Mouse (Mus musculus): ENCODE measurements at regions not wholly inside any gene's neighbourhood (a gene's known extent, or its start where the extent isn't known, plus 50 kb on each side); places are given as distances from the start of the nearest gene placed in this dataset.

GRCm38 (mm10) chr9:14028056-14028455, 200.5 kb downstream of the Fam76b start:
- Histone ChIP-seq H3K4me2 (ENCODE audit: low read depth, low read length) (no peak overlapping the region), H3K4me3 (ENCODE audit: low read depth, low read length) (no peak overlapping the region), H3K27me3 (ENCODE audit: control insufficient read depth, insufficient read depth, low read length) (no peaks in the 10 kb centered on the region), H3K27ac (ENCODE audit: low read depth, low read length) (no peak overlapping the region), H3K36me3 (ENCODE audit: control insufficient read depth, insufficient read depth, low read length) (no peaks in the 10 kb centered on the region), H3K9me3 (ENCODE audit: control insufficient read depth, low read length) (no peaks in the 10 kb centered on the region), H3K4me1 (ENCODE audit: control insufficient read depth, insufficient read depth, low read length) (no peaks in the 10 kb centered on the region), H3K9ac (replicated peaks; ENCODE audit: low read depth, low read length) (no peak overlapping the region)
- WGBS, result 74% methylated on average over 5 of the region's 5 CpGs
- no peak for ATAC-seq (ENCODE audit: low read depth)

DNA sequence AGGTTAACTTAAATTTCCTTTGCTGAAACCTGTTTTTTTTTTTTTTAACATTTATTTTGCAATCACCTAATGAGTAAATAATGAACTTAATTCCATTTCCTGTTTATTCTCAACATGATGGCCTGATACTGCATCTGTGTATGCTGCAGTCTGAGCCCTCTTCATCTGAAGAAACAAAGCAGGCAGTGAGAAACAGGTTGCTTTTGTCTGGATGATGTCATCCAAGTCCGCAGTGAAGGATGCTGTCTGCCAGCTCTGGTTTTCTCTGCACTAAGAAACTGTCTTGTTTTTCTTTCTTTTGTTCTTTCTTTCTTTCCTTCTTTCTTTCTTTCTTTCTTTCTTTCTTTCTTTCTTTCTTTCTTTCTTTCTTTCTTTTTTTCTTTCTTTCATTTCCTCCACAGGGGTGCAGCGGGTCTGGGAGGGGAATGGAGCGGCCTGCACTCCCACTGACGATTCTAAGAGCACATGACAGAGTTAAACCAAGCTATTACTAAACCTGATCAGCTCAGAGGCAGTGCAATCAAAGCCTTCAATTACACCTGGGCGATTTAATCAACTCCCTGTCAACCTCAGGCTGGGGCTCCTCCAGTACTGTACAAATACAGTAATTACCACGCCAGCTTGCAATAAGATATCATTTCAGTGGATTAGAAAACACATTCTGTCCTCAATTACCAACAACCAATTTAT, 204.0 kb downstream of the Fam76b start:
- ATAC-seq (ENCODE audit: low read depth), result peak; percentile 93
- Histone ChIP-seq H3K9ac (replicated peaks; ENCODE audit: low read depth, low read length) (no peak overlapping the region), H3K27ac (ENCODE audit: low read depth, low read length) (peak overlapping the region; percentile 50), H3K27me3 (ENCODE audit: control insufficient read depth, insufficient read depth, low read length) (no peaks in the 10 kb centered on the region), H3K36me3 (ENCODE audit: control insufficient read depth, insufficient read depth, low read length) (no peaks in the 10 kb centered on the region), H3K4me1 (ENCODE audit: control insufficient read depth, insufficient read depth, low read length) (no peaks in the 10 kb centered on the region), H3K4me3 (ENCODE audit: low read depth, low read length) (no peak overlapping the region), H3K4me2 (ENCODE audit: low read depth, low read length) (no peak overlapping the region), H3K9me3 (ENCODE audit: control insufficient read depth, low read length) (no peaks in the 10 kb centered on the region)
- 38% methylated on average over 6 of the region's 6 CpGs for WGBS

- Histone ChIP-seq H3K4me3 (ENCODE audit: low read depth, low read length) (no peak overlapping the region), H3K27ac (ENCODE audit: low read depth, low read length) (peak overlapping the region; percentile 50), H3K27me3 (ENCODE audit: control insufficient read depth, insufficient read depth, low read length) (no peaks in the 10 kb centered on the region), H3K9me3 (ENCODE audit: control insufficient read depth, low read length) (no peaks in the 10 kb centered on the region), H3K9ac (replicated peaks; ENCODE audit: low read depth, low read length) (no peak overlapping the region), H3K4me2 (ENCODE audit: low read depth, low read length) (no peak overlapping the region), H3K36me3 (ENCODE audit: control insufficient read depth, insufficient read depth, low read length) (no peaks in the 10 kb centered on the region), H3K4me1 (ENCODE audit: control insufficient read depth, insufficient read depth, low read length) (no peaks in the 10 kb centered on the region)
- 44% methylated on average over 1 of the region's 1 CpGs for WGBS
- ATAC-seq (ENCODE audit: low read depth), result peak; percentile 82
Measured at GRCm38 (mm10) chr9:14032048-14032362, 204.5 kb downstream of the Fam76b start.

- H3K36me3 ChIP-seq (ENCODE audit: control insufficient read depth, insufficient read depth, low read length), result no peaks in the 10 kb centered on the region
- no peak for ATAC-seq (ENCODE audit: low read depth)
- no peak overlapping the region for H3K9ac ChIP-seq (replicated peaks; ENCODE audit: low read depth, low read length)
- H3K9me3 ChIP-seq (ENCODE audit: control insufficient read depth, low read length), result no peaks in the 10 kb centered on the region
- no peak overlapping the region for H3K4me2 ChIP-seq (ENCODE audit: low read depth, low read length)
- WGBS, result 88% methylated on average over 2 of the region's 2 CpGs
- no peaks in the 10 kb centered on the region for H3K27me3 ChIP-seq (ENCODE audit: control insufficient read depth, insufficient read depth, low read length)
- no peak overlapping the region for H3K4me3 ChIP-seq (ENCODE audit: low read depth, low read length)
- H3K27ac ChIP-seq (ENCODE audit: low read depth, low read length), result no peak overlapping the region
- no peaks in the 10 kb centered on the region for H3K4me1 ChIP-seq (ENCODE audit: control insufficient read depth, insufficient read depth, low read length)
Measured at GRCm38 (mm10) chr9:14035526-14035925, 208.0 kb downstream of the Fam76b start.

GRCm38 (mm10) chr9:14041900-14042435, 214.5 kb downstream of the Fam76b start:
- Histone ChIP-seq H3K4me3 (ENCODE audit: low read depth, low read length) (no peak overlapping the region), H3K4me1 (ENCODE audit: control insufficient read depth, insufficient read depth, low read length) (no peaks in the 10 kb centered on the region), H3K27me3 (ENCODE audit: control insufficient read depth, insufficient read depth, low read length) (no peaks in the 10 kb centered on the region), H3K27ac (ENCODE audit: low read depth, low read length) (no peak overlapping the region), H3K36me3 (ENCODE audit: control insufficient read depth, insufficient read depth, low read length) (no peaks in the 10 kb centered on the region), H3K9me3 (ENCODE audit: control insufficient read depth, low read length) (no peaks in the 10 kb centered on the region), H3K4me2 (ENCODE audit: low read depth, low read length) (no peak overlapping the region), H3K9ac (replicated peaks; ENCODE audit: low read depth, low read length) (no peak overlapping the region)
- WGBS, result 68% methylated on average over 2 of the region's 2 CpGs
- ATAC-seq (ENCODE audit: low read depth), result 0 out of 2 replicates have a peak, but pooled peaks have one; percentile 17

DNA sequence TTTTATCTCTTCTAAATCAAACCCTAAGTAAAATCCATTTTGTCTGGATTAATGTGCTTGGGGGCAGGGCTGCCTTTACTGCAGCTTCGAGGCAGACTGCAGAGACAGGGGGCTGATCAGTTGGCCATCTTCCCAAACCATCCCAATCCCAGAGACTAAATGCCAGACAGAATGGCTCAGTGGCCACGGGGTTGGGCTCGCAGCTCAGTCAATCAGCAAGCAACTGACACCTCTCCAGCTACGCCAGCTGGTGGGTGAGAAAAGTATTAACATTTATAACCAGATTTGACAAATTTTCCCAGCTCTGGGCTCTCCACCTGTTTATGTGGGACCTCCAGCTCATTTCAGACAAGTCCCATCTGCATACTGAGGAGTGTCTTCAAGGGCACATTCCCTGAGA, 220.7 kb downstream of the Fam76b start:
- Histone ChIP-seq H3K36me3 (ENCODE audit: control insufficient read depth, insufficient read depth, low read length) (no peaks in the 10 kb centered on the region), H3K4me3 (ENCODE audit: low read depth, low read length) (no peak overlapping the region), H3K9me3 (ENCODE audit: control insufficient read depth, low read length) (no peaks in the 10 kb centered on the region), H3K27me3 (ENCODE audit: control insufficient read depth, insufficient read depth, low read length) (no peaks in the 10 kb centered on the region), H3K27ac (ENCODE audit: low read depth, low read length) (no peak overlapping the region), H3K4me2 (ENCODE audit: low read depth, low read length) (no peak overlapping the region), H3K4me1 (ENCODE audit: control insufficient read depth, insufficient read depth, low read length) (no peaks in the 10 kb centered on the region), H3K9ac (replicated peaks; ENCODE audit: low read depth, low read length) (no peak overlapping the region)
- 66% methylated on average over 4 of the region's 4 CpGs for WGBS
- ATAC-seq (ENCODE audit: low read depth), result no peak; the same call in 1 of the 2 replicates

DNA sequence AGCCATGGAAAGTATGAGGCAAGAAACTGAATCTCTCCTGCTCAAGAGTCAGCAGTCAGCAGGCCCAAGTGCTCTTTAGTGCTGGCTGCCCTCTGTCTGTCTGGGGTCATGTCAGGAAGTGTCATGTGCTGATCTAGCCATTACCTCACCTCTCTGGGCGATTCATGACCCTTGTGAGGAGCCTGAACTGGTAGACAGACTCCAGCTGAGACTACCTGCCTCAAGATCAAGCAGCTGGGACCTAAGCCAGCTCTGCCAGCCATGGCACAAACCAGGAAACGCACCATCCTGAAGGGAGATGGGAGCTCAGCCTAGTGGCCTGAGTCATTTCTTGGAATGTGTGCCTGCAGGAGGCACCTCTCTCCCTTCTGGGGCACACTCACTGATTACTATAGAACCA, 221.2 kb upstream of the Sesn3 start:
- 19% methylated on average over 2 of the region's 2 CpGs for WGBS

DNA sequence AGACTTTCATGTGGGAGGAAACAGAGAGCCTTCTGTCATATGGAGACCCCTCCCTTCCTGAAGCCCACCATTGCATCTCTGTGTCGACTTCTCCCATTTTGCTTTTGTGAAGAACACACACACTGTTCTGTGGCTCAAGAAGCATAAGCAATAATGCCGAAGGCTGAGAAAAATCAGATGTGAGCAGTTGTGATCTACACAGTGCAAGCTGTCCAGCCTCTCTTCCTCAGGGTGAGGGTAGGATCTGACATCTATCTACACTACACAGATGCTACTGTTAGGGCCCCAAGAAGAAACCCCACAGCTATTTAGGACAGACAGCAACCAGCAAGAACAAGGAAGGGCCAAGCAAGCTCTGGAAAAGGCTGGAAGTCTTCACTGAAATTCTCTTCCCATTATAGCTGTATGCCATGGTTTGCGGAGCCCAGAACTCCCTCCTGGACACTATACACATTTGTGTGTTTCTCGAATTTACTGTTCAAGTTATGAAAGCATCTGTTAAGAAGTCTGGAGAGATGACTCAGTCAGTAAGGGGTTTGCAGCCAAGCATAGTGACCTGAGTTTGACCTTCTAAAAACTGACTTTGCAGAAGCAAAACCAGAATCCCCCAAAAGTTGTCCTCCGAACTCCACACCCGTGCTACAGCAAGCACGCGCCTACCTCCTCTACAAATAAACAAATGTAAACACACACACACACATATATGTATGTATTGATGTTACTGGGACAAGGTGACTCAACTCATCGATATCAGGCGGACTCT, 218.3 kb upstream of the Sesn3 start:
- 86% methylated on average over 10 of the region's 10 CpGs for WGBS
- no peak overlapping the region for H3K9ac ChIP-seq (replicated peaks; ENCODE audit: low read depth, low read length)
- no peaks in the 10 kb centered on the region for H3K36me3 ChIP-seq (ENCODE audit: control insufficient read depth, insufficient read depth, low read length)
- no peak overlapping the region for H3K4me2 ChIP-seq (ENCODE audit: low read depth, low read length)
- ATAC-seq (ENCODE audit: low read depth), result no peak
- no peak overlapping the region for H3K4me3 ChIP-seq (ENCODE audit: low read depth, low read length)
- no peaks in the 10 kb centered on the region for H3K27me3 ChIP-seq (ENCODE audit: control insufficient read depth, insufficient read depth, low read length)
- peaks cover 3% of the 10 kb centered on the region; the same call in 1 of the 2 replicates for H3K4me1 ChIP-seq (ENCODE audit: control insufficient read depth, insufficient read depth, low read length)
- H3K9me3 ChIP-seq (ENCODE audit: control insufficient read depth, low read length), result no peaks in the 10 kb centered on the region
- H3K27ac ChIP-seq (ENCODE audit: low read depth, low read length), result no peak overlapping the region

More for the DNA sequence above, 221.2 kb upstream of the Sesn3 start:
- no peaks in the 10 kb centered on the region for H3K9me3 ChIP-seq (ENCODE audit: control insufficient read depth, low read length)
- no peak; the same call in 1 of the 2 replicates for ATAC-seq (ENCODE audit: low read depth)
- no peak overlapping the region for H3K4me2 ChIP-seq (ENCODE audit: low read depth, low read length)
- no peaks in the 10 kb centered on the region for H3K27me3 ChIP-seq (ENCODE audit: control insufficient read depth, insufficient read depth, low read length)
- no peak overlapping the region for H3K4me3 ChIP-seq (ENCODE audit: low read depth, low read length)
- no peak overlapping the region for H3K27ac ChIP-seq (ENCODE audit: low read depth, low read length)
- H3K4me1 ChIP-seq (ENCODE audit: control insufficient read depth, insufficient read depth, low read length), result no peaks in the 10 kb centered on the region; the same call in 1 of the 2 replicates
- no peak overlapping the region for H3K9ac ChIP-seq (replicated peaks; ENCODE audit: low read depth, low read length)
- no peaks in the 10 kb centered on the region for H3K36me3 ChIP-seq (ENCODE audit: control insufficient read depth, insufficient read depth, low read length)

DNA sequence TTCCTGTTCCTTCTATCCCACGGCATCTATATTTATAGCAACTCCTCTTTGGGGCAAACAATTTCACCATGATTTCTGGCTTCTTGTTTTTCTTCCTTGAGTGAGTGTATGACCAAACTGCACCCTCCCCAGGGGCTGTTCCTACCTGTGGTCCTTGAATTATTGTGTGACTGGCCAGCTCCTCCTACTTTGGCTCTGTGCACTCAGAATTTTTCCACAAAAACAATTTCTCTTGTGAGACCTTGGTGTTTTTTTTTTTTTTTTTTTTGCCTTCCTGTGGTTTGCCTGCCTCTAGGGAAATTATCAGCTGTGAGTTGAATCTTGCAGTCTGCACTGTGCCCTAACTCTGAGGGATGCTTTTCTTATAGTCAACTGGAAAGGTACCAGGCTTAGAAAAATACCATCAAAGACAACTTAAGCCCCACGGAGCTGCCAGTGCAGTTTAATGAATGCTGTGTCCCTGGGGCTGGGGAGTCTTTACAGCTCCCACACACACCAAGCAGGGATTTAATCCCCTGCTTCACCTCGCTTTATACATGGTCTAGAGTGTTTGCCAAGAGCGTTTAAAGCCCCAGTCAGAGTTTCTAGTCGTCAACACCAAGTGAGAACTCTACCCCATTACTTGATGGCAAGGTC, 216.2 kb upstream of the Sesn3 start:
- ATAC-seq (ENCODE audit: low read depth), result no peak
- Histone ChIP-seq H3K27ac (ENCODE audit: low read depth, low read length) (no peak overlapping the region), H3K9ac (replicated peaks; ENCODE audit: low read depth, low read length) (no peak overlapping the region), H3K4me2 (ENCODE audit: low read depth, low read length) (no peak overlapping the region), H3K9me3 (ENCODE audit: control insufficient read depth, low read length) (no peaks in the 10 kb centered on the region), H3K27me3 (ENCODE audit: control insufficient read depth, insufficient read depth, low read length) (no peaks in the 10 kb centered on the region), H3K4me3 (ENCODE audit: low read depth, low read length) (no peak overlapping the region), H3K4me1 (ENCODE audit: control insufficient read depth, insufficient read depth, low read length) (peaks cover 3% of the 10 kb centered on the region; the same call in 1 of the 2 replicates), H3K36me3 (ENCODE audit: control insufficient read depth, insufficient read depth, low read length) (no peaks in the 10 kb centered on the region)
- WGBS, result 19% methylated on average over 5 of the region's 5 CpGs
